Mouse (Mus musculus) hindbrain, embryonic 16.5 days (tissue): ENCODE results near the gene Gmfg. TPM values are rescaled to one million over a fixed set of nuclear protein-coding genes. Genes with fewer than 3 reads are reported as not detected.

Source experiments
- ATAC-seq: fragments of 200-750 bp; cut with Nextera tagmentation; 2 replicates; pipeline ENCODE4 v1.8.0; 2017; ENCODE audit warnings: moderate TSS enrichment, moderate library complexity
- H3K27ac ChIP-seq: fragments of 300-500 bp; sonication (generic); 2 replicates; pipeline ENCODE4 v1.5.1; 2014; ENCODE audit warnings: low read depth, mild to moderate bottlenecking, control low read depth, low read length, moderate library complexity
- H3K27me3 ChIP-seq: fragments of 300-500 bp; sonication (generic); replicated peaks from 2 replicates; pipeline ENCODE4 v1.6.1; 2014; ENCODE audit warnings: low read length; ENCODE audit not compliant: control insufficient read depth, insufficient read depth
- H3K36me3 ChIP-seq: fragments of 300-500 bp; sonication (generic); 2 replicates; pipeline ENCODE4 v1.6.1; 2014; ENCODE audit warnings: mild to moderate bottlenecking, low read length, moderate library complexity, mixed read lengths; ENCODE audit not compliant: control insufficient read depth, insufficient read depth
- H3K4me1 ChIP-seq: fragments of 300-500 bp; sonication (generic); 2 replicates; pipeline ENCODE4 v1.6.1; 2014; ENCODE audit warnings: low read depth, low read length; ENCODE audit not compliant: control insufficient read depth, insufficient read depth
- H3K4me2 ChIP-seq: fragments of 300-500 bp; sonication (generic); 2 replicates; pipeline ENCODE4 v1.6.1; 2014; ENCODE audit warnings: mild to moderate bottlenecking, low read length, control low read depth, moderate library complexity
- H3K4me3 ChIP-seq: fragments of 300-500 bp; sonication (generic); 2 replicates; pipeline ENCODE4 v1.5.1; 2014; ENCODE audit warnings: mild to moderate bottlenecking, low read length, control low read depth, moderate library complexity
- H3K9ac ChIP-seq: fragments of 300-500 bp; sonication (generic); 2 replicates; pipeline ENCODE4 v1.6.1; 2014; ENCODE audit warnings: low read depth, mild to moderate bottlenecking, control low read depth, low read length, moderate library complexity
- H3K9me3 ChIP-seq: fragments of 300-500 bp; sonication (generic); 2 replicates; pipeline ENCODE4 v1.6.1; 2014; ENCODE audit warnings: mild to moderate bottlenecking, low read length, moderate library complexity; ENCODE audit not compliant: control insufficient read depth
- WGBS: fragments of 180-500 bp; shearing (Covaris S2); extraction: QIAGEN DNeasy Blood & Tissue Kit; methylation state at CpG from one replicate; pipeline ENCODE4 v1.1.7; 2014; 5-methylcytosine and 5-hydroxymethylcytosine counted together
- polyA plus RNA-seq: library from polyadenylated mRNA; unstranded; fragments of >200 nt; fragmentation: Nextera tagmentation; extraction: Ambion mirVana; gene quantifications from 2 replicates; pipeline ENCODE4 v1.2.1, GENCODE M21; 2015

Gmfg gene
- polyA plus RNA-seq, 1 experiment from 2014 or later: 3.8 TPM

- H3K4me2 ChIP-seq: no peak overlapping the region
- peaks cover 2% of the 10 kb centered on the region; the same call in 1 of the 2 replicates for H3K27me3 ChIP-seq
- no peaks in the 10 kb centered on the region for H3K9me3 ChIP-seq
- no peak overlapping the region for H3K27ac ChIP-seq
- H3K36me3 ChIP-seq: no peaks in the 10 kb centered on the region
- no peak overlapping the region for H3K4me3 ChIP-seq
- H3K4me1 ChIP-seq: peaks cover 5% of the 10 kb centered on the region
- ATAC-seq: no peak
- H3K9ac ChIP-seq: no peak overlapping the region
- WGBS: 8% methylated on average over 12 of the region's 12 CpGs
These were observed 9.2 kb downstream of the Gmfg start for GRCm38 (mm10) chr7:28446446-28446845.

GRCm38 (mm10) chr7:28447101-28447830 is 10.0 kb downstream of the Gmfg start:
- Histone ChIP-seq H3K27ac (no peak overlapping the region), H3K36me3 (no peaks in the 10 kb centered on the region), H3K27me3 (peaks cover 2% of the 10 kb centered on the region; the same call in 1 of the 2 replicates), H3K9ac (no peak overlapping the region), H3K4me1 (peaks cover 5% of the 10 kb centered on the region), H3K4me2 (no peak overlapping the region), H3K9me3 (no peaks in the 10 kb centered on the region), H3K4me3 (no peak overlapping the region)
- no peak for ATAC-seq
- 18% methylated on average over 12 of the region's 12 CpGs for WGBS

- H3K27me3 ChIP-seq: peaks cover 2% of the 10 kb centered on the region; the same call in 1 of the 2 replicates
- no peak overlapping the region for H3K9ac ChIP-seq
- H3K4me2 ChIP-seq: no peak overlapping the region
- peaks cover 8% of the 10 kb centered on the region for H3K4me1 ChIP-seq
- no peak for ATAC-seq
- no peak overlapping the region for H3K4me3 ChIP-seq
- no peaks in the 10 kb centered on the region for H3K36me3 ChIP-seq
- 70% methylated on average over 13 of the region's 13 CpGs for WGBS
- no peak overlapping the region for H3K27ac ChIP-seq
- no peaks in the 10 kb centered on the region for H3K9me3 ChIP-seq
These were observed 10.9 kb downstream of the Gmfg start for GRCm38 (mm10) chr7:28447865-28448820.

GRCm38 (mm10) chr7:28451531-28452360 is 14.5 kb downstream of the Gmfg start, which contains the start of gene Lrfn1:
Gene Lrfn1, plus strand, starts transcription at chr7:28451980.
- H3K4me3 ChIP-seq: peak within 1 kb of the TSS; percentile 84
- peak within 1 kb of the TSS; percentile 93 for H3K9ac ChIP-seq
- 0 out of 2 replicates have a peak, but pooled peaks cover 2% of the 10 kb centered on the region for H3K36me3 ChIP-seq
- no peaks in the 10 kb centered on the region for H3K9me3 ChIP-seq
- H3K27ac ChIP-seq: peak within 1 kb of the TSS; percentile 77
- peak; percentile 80 for ATAC-seq
- 0% methylated on average over 22 of the region's 97 CpGs for WGBS
- peaks cover 14% of the 10 kb centered on the region for H3K4me1 ChIP-seq
- H3K27me3 ChIP-seq: no peaks in the 10 kb centered on the region
- H3K4me2 ChIP-seq: peak within 1 kb of the TSS; percentile 75

DNA sequence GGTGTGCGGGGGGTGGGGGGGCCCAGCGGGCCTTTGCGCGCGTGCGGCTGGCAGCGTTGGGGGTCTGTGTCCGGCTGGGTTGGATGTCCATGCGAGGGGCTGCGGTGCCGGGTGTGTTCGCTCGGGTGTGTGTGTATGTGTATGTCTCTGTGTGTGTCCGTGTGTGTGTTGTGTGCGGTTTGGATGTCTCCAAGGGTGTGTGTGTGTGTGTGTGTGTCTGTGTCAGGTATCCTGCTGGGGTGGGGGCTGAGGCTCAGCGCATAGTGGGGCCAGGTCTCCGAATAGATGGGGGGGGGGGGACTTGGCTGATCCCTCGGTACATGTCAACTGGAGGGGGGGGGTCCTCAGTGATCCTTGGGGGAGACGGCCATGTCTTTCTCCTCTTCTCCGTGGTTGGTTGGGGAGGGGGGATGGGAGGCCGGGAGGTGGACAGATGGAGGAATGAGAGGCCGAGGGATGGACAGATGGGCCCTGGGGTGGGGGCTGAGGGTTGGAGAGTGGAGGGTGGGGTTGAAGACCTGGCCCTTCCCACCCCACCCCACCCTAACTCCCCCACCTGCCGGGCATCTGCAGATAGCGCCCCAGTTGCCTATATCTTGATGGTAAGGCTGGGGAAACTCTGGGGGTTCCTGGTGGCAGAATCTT is 15.2 kb downstream of the Gmfg start:
- Histone ChIP-seq H3K27me3 (no peaks in the 10 kb centered on the region), H3K4me2 (peak overlapping the region; percentile 75), H3K36me3 (0 out of 2 replicates have a peak, but pooled peaks cover 2% of the 10 kb centered on the region), H3K27ac (peak overlapping the region; percentile 77), H3K9me3 (no peaks in the 10 kb centered on the region), H3K9ac (peak overlapping the region; percentile 93), H3K4me1 (peaks cover 9% of the 10 kb centered on the region), H3K4me3 (peak overlapping the region; percentile 84)
- peak; percentile 62 for ATAC-seq
- 0% methylated on average over 21 of the region's 24 CpGs for WGBS

DNA sequence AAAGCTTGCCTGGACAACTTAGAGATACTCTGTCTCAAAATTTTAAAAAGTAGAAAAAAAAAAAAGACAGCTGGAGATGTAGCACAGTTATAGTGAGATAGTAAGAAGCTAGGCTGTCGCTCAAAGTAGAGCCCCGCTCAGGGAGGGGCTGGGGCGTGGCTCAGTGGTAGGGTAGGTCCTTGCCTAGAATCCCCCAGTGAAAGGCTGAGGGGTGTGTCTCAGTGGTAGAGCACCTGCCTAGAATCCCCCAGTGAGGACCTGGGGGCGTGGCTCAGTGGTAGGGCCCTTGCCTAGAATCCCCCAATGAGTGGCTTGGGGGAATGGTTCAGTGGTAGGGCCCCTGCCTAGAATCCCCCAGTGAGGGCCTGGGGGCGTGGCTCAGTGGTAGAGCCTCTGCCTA is 23.1 kb downstream of the Gmfg start:
- H3K4me1 ChIP-seq: peaks cover 11% of the 10 kb centered on the region
- no peaks in the 10 kb centered on the region for H3K27me3 ChIP-seq
- H3K9me3 ChIP-seq: no peaks in the 10 kb centered on the region
- H3K27ac ChIP-seq: no peak overlapping the region
- no peak overlapping the region for H3K4me2 ChIP-seq
- no peak overlapping the region for H3K4me3 ChIP-seq
- peaks cover 47% of the 10 kb centered on the region for H3K36me3 ChIP-seq
- no peak overlapping the region for H3K9ac ChIP-seq
- WGBS: 95% methylated on average over 5 of the region's 5 CpGs
- no peak for ATAC-seq

DNA sequence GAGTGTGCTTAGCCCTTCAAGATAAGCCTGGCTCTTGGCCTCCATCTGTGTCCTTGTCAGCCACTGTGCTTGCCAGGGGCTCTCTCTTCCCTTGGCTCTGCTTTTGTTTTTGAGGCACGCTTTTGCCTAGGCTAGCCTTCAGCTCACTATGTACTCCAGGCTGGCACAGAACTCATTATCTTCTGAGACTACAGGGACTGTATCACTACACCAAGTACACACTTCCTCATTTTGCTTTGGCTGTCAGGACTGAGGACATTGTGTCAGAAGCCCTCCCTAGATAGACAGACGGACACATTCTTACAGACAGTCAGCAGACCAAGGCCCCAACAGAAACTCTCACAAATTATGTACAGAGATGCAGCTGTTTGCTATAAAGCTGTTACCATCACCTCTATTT is 25.5 kb downstream of the Gmfg start:
- H3K27ac ChIP-seq: no peak overlapping the region
- WGBS: 91% methylated on average over 2 of the region's 2 CpGs
- H3K27me3 ChIP-seq: no peaks in the 10 kb centered on the region; the same call in 1 of the 2 replicates
- ATAC-seq: no peak
- H3K4me1 ChIP-seq: peaks cover 21% of the 10 kb centered on the region
- no peaks in the 10 kb centered on the region for H3K9me3 ChIP-seq
- H3K36me3 ChIP-seq: peaks cover 52% of the 10 kb centered on the region
- H3K4me2 ChIP-seq: no peak overlapping the region
- no peak overlapping the region for H3K4me3 ChIP-seq
- H3K9ac ChIP-seq: no peak overlapping the region

- H3K9ac ChIP-seq: no peak overlapping the region
- peaks cover 39% of the 10 kb centered on the region for H3K36me3 ChIP-seq
- H3K4me3 ChIP-seq: peak overlapping the region; percentile 29
- 50% methylated on average over 10 of the region's 10 CpGs for WGBS
- H3K4me2 ChIP-seq: peak overlapping the region; percentile 51
- peak overlapping the region; percentile 56; the same call in 1 of the 2 replicates for H3K27ac ChIP-seq
- peaks cover 21% of the 10 kb centered on the region for H3K4me1 ChIP-seq
- peak; percentile 82 for ATAC-seq
- H3K27me3 ChIP-seq: no peaks in the 10 kb centered on the region; the same call in 1 of the 2 replicates
- H3K9me3 ChIP-seq: no peaks in the 10 kb centered on the region
These were observed 27.4 kb downstream of the Gmfg start for GRCm38 (mm10) chr7:28464416-28465212.
